Mouse (Mus musculus) E14TG2a.4 (cell line): ENCODE results near the gene Tekt5.

Experiments used
- CTCF ChIP-seq: conservative IDR thresholded peaks from 2 replicates; pipeline ENCODE4 v1.5.1; 2014; ENCODE audit warnings: low read length
- NANOG ChIP-seq: IDR thresholded peaks from 2 replicates; pipeline ENCODE4 v1.6.1; 2014; ENCODE audit warnings: borderline replicate concordance, low read length, mixed read lengths
- POU5F1 ChIP-seq: IDR thresholded peaks from 2 replicates; pipeline ENCODE4 v1.6.1; 2014; ENCODE audit warnings: low read length, borderline replicate concordance

- TF ChIP-seq CTCF (no peak), NANOG (no peak), POU5F1 (no peak)
Observed at GRCm38 (mm10) chr16:10438055-10438454, 42.8 kb upstream of the Tekt5 start.
